Mouse (Mus musculus): ENCODE measurements around the gene Pifo. TPM values are rescaled to one million over a fixed set of nuclear protein-coding genes. Genes with fewer than 3 reads are reported as not detected.
"Not testable (repeated sequence)": the region's sequence is repeated elsewhere in the genome, so short reads cannot be mapped to it uniquely, and the experiment has no call there.

The Pifo gene
- not detected in 2 replicates for polyA plus RNA-seq (2012)

DNA sequence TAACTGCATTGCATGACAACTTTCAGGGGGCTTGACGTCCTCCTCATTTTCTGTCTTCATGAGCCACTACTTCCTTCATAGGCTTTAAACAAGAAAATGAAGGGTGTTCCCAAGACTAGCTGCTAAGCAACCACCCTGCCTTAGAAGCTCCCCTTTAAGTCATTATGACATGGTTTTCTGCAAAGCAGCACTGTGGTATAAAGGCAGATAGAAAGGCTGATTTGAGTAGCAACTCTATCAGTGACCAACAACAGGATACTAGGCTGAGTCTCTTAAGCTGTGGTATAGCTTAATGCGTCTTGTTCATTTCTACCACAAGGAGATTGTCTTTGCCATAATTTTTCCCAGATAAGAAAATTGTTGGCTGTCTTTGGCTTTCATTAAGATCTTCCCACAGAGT is at the start of gene Pifo:
Gene Pifo (minus strand): TSS at position 101 of the 400 bp plus-strand sequence.
- no peak for TF ChIP-seq GATA1 (IDR thresholded peaks at IDR 0.05; ENCODE audit: low read length)
- TF ChIP-seq TAL1 (IDR thresholded peaks at IDR 0.05; ENCODE audit: low read length), result no peak
- H3K9me3 ChIP-seq (ENCODE audit: control insufficient read depth, low read length), result no peaks in the 10 kb centered on the region
- H3K36me3 ChIP-seq (ENCODE audit: control insufficient read depth), result no peaks in the 10 kb centered on the region
- no peak within 1 kb of the TSS for H3K4me3 ChIP-seq (replicated peaks)
- no peaks in the 10 kb centered on the region for H3K4me1 ChIP-seq (ENCODE audit: control insufficient read depth)
- no peaks in the 10 kb centered on the region for H3K27me3 ChIP-seq (ENCODE audit: control insufficient read depth)

DNA sequence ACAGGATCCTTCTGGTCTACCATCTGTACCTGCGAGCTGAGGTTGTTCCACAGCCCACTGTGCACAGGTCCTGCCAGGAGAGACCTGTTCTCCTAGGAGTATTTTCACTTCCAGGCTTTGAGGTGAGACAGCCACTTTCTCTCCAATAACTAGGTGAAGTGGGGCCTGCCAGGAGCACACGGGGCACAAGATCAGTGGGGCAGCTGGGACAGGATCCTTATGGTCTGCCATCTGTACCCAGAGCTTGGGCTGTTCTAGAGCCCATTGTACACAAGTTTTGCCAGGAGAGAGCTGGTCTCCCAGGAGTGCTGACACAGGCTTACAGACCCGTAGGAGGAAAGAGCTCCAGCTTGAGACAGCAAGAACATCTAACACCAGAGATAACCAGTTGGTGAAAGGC is 43.5 kb upstream of the Pifo start:
- no peaks in the 10 kb centered on the region for H3K36me3 ChIP-seq (ENCODE audit: control insufficient read depth)
- H3K9me3 ChIP-seq (ENCODE audit: control insufficient read depth, low read length), result no peaks in the 10 kb centered on the region
- no peak overlapping the region for H3K4me3 ChIP-seq (replicated peaks)
- H3K4me1 ChIP-seq (ENCODE audit: control insufficient read depth), result no peaks in the 10 kb centered on the region
- TF ChIP-seq TAL1 (IDR thresholded peaks at IDR 0.05; ENCODE audit: low read length), result no peak
- no peak for TF ChIP-seq GATA1 (IDR thresholded peaks at IDR 0.05; ENCODE audit: low read length)
- H3K27me3 ChIP-seq (ENCODE audit: control insufficient read depth), result no peaks in the 10 kb centered on the region

DNA sequence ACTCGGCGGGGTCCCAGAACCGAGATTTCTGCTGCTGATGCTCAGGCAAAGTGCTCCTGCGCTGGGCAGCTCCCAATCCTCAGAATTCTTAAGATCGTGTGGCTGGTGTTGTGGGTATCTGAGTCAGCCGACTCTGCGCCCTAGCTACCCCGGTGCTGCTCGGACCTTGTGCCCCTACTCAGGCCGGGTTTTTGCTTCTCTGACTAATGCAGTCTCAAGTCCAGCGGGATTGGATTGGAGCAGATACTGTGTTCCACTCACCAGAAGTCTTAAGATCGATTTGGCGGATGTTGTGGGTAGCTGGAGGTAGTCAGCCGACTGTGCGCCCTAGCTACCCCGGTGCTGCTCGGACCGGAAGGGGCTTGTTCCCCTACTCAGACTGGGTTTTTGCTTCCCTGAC is 37.5 kb upstream of the Pifo start:
- no peaks in the 10 kb centered on the region for H3K27me3 ChIP-seq (ENCODE audit: control insufficient read depth)
- H3K9me3 ChIP-seq (ENCODE audit: control insufficient read depth, low read length), result peaks cover 5% of the 10 kb centered on the region; the same call in 1 of the 2 replicates
- no peaks in the 10 kb centered on the region for H3K36me3 ChIP-seq (ENCODE audit: control insufficient read depth)
- no peak overlapping the region for H3K4me3 ChIP-seq (replicated peaks)
- no peak for TF ChIP-seq GATA1 (IDR thresholded peaks at IDR 0.05; ENCODE audit: low read length)
- TF ChIP-seq TAL1 (IDR thresholded peaks at IDR 0.05; ENCODE audit: low read length), result no peak
- H3K4me1 ChIP-seq (ENCODE audit: control insufficient read depth), result no peaks in the 10 kb centered on the region

DNA sequence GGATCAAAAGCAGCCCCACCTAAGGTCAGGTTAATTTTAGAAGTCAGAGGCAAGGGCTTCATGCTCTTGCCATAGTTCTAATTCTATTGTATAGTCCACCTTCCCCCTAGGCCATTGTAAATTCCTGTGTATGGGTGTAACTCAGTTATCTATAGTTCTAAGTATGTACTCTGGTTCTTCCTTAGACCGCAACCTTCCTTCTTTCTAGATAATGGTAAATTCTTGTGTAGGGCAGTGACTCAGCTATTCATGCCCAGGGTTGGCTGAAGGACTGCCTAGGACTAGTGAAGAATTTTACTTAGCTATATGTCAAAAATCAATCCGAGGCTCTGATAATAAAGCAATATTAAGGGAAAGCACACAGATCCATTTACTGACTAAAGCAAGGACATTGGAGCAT is 25.9 kb upstream of the Pifo start:
- Histone ChIP-seq H3K9me3 (ENCODE audit: control insufficient read depth, low read length) (no peaks in the 10 kb centered on the region), H3K4me3 (replicated peaks) (no peak overlapping the region), H3K4me1 (ENCODE audit: control insufficient read depth) (no peaks in the 10 kb centered on the region), H3K36me3 (ENCODE audit: control insufficient read depth) (no peaks in the 10 kb centered on the region), H3K27me3 (ENCODE audit: control insufficient read depth) (no peaks in the 10 kb centered on the region)
- TF ChIP-seq GATA1 (IDR thresholded peaks at IDR 0.05; ENCODE audit: low read length) (no peak), TAL1 (IDR thresholded peaks at IDR 0.05; ENCODE audit: low read length) (no peak)

DNA sequence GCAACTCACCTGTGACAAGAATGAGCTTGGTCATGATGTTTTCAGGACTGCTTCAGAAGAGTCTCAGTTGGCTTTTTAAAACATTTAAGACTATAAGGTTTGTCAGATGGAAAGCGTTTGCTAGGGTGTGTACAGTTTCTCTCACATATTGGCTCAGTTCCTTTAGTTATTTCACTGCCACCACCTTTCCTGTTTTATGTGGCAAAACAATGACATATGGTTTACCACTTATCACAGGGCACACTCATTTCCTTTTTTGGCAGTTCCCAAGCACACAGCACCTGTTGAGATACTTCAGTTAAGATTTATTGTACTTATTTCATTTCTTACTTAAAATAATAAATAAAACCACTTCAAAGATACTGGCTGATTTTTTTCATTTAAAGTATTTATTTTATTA is 18.3 kb upstream of the Pifo start, which contains the start of gene Chil5:
Gene Chil5 (minus strand): TSS at position 34 of the 400 bp plus-strand sequence.
- TF ChIP-seq GATA1 (IDR thresholded peaks at IDR 0.05; ENCODE audit: low read length) (no peak), TAL1 (IDR thresholded peaks at IDR 0.05; ENCODE audit: low read length) (no peak)
- H3K4me3 ChIP-seq (replicated peaks), result no peak within 1 kb of the TSS
- H3K27me3 ChIP-seq (ENCODE audit: control insufficient read depth), result no peaks in the 10 kb centered on the region
- H3K4me1 ChIP-seq (ENCODE audit: control insufficient read depth), result no peaks in the 10 kb centered on the region
- H3K9me3 ChIP-seq (ENCODE audit: control insufficient read depth, low read length), result no peaks in the 10 kb centered on the region
- H3K36me3 ChIP-seq (ENCODE audit: control insufficient read depth), result no peaks in the 10 kb centered on the region

DNA sequence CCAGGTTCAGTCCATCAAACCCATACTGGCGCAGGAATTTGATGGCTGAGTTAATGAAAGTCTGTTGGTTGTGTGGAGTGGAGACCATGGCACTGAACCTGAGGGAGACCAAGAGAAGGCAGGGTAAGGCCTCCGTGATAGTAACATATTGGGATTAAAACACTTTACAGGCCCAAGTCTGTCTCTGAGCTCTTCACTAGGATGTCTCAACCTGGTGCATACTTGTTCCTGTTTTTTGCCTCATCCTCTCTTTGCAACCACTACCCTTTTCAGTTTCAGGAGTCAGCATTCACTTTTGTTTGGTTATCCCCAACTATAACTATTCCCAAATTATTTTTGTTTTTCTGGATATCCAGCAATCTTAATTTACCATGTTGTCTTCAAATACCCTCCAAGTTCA is 9.7 kb upstream of the Pifo start:
- Histone ChIP-seq H3K4me1 (ENCODE audit: control insufficient read depth) (no peaks in the 10 kb centered on the region), H3K27me3 (ENCODE audit: control insufficient read depth) (no peaks in the 10 kb centered on the region), H3K9me3 (ENCODE audit: control insufficient read depth, low read length) (no peaks in the 10 kb centered on the region), H3K36me3 (ENCODE audit: control insufficient read depth) (no peaks in the 10 kb centered on the region), H3K4me3 (replicated peaks) (no peak overlapping the region)
- TF ChIP-seq GATA1 (IDR thresholded peaks at IDR 0.05; ENCODE audit: low read length) (no peak), TAL1 (IDR thresholded peaks at IDR 0.05; ENCODE audit: low read length) (no peak)

DNA sequence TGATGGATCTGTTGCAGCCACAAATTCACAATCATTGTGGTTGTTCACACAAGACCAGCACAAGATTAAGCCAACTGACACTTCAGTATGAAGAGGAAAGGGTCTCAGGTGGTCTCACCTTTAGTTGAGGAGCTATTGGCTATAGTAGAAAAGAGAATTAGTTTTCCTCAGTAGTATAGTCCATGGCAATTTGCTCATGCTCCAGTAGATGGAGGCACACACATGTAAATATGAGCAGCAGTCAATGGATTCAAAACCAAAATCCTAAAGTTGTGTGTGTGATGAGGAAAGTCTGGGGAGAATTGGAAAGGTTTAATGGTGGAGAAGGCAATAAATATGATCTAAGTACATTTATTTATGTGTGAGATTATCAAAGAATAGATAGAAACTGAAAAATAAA is 7.4 kb upstream of the Pifo start:
- no peaks in the 10 kb centered on the region for H3K27me3 ChIP-seq (ENCODE audit: control insufficient read depth)
- no peaks in the 10 kb centered on the region for H3K9me3 ChIP-seq (ENCODE audit: control insufficient read depth, low read length)
- no peak overlapping the region for H3K4me3 ChIP-seq (replicated peaks)
- no peaks in the 10 kb centered on the region for H3K36me3 ChIP-seq (ENCODE audit: control insufficient read depth)
- TF ChIP-seq GATA1 (IDR thresholded peaks at IDR 0.05; ENCODE audit: low read length) (no peak), TAL1 (IDR thresholded peaks at IDR 0.05; ENCODE audit: low read length) (no peak)
- H3K4me1 ChIP-seq (ENCODE audit: control insufficient read depth), result no peaks in the 10 kb centered on the region

DNA sequence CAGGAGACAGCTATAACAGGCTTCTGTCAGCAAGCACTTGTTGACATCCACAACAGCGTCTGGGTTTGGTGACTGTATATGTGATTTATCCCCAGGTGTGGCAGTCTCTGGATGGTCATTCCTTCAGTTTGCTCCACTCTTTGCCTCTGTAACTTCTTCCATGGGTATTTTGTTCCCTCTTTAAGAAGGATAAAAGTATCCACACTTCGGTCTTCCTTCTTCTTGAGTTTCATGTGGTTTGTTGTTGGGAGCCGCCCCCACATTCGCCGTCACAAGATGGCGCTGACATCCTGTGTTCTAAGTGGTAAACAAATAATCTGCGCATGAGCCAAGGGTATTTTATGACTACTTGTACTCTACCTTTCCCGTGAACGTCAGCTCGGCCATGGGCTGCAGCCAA is 11.1 kb downstream of the Pifo start:
- H3K9me3 ChIP-seq (ENCODE audit: control insufficient read depth, low read length); H3K36me3 ChIP-seq (ENCODE audit: control insufficient read depth); H3K27me3 ChIP-seq (ENCODE audit: control insufficient read depth); H3K4me1 ChIP-seq (ENCODE audit: control insufficient read depth); H3K4me3 ChIP-seq (replicated peaks): not testable (repeated sequence)

DNA sequence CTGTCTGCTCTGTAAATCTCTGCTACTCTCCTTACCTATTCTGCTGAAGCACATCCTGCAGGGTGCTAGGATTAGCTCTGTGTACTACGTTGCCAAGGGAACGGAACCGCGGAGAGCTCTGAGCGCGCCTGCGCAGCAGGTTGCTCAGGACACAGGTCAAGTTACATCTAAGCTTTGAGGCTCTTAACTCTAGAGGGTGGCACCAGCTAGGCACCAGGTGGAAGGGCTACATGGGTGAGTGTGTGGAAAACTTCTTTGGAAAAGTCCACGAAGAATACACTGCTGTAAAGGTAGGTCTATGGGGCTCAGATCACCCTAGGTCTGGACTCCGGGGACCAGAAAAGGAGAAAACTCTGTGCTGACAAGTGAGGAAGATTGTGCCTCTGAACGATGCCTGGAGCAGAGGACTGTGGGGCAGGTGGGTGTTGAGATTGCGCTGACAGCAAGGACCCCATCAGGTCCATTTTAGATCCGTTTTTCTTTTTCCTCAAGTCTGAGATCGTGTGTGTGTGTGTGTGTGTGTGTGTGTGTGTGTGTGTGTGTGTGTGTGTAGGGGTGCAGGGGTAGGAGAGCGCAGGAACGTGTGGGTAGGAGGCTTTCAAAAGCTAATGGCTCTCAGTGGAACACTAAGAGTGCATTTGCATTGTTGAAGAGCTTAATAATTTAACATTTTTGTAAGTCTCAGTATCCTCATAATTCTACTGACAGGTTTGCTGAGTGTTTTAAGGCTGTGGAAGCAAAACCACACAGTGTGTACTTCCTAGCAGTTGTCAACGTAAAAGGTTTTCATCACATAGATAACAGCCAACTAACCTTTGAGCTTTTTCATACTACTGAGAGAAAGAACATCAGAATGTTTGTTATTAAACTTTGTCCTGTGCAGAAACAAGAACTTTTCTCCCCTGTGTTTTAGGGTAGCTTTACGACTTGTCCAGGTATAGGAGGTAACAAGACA is 12.8 kb downstream of the Pifo start:
- no peaks in the 10 kb centered on the region for H3K4me1 ChIP-seq (ENCODE audit: control insufficient read depth)
- no peak overlapping the region for H3K4me3 ChIP-seq (replicated peaks)
- H3K36me3 ChIP-seq (ENCODE audit: control insufficient read depth), result no peaks in the 10 kb centered on the region
- peaks cover 4% of the 10 kb centered on the region; the same call in 1 of the 2 replicates for H3K27me3 ChIP-seq (ENCODE audit: control insufficient read depth)
- H3K9me3 ChIP-seq (ENCODE audit: control insufficient read depth, low read length), result no peaks in the 10 kb centered on the region
- no peak for TF ChIP-seq GATA1 (IDR thresholded peaks at IDR 0.05; ENCODE audit: low read length)
- TF ChIP-seq TAL1 (IDR thresholded peaks at IDR 0.05; ENCODE audit: low read length), result no peak

Measured in erythroblast, embryonic 14.5 days (primary cell).